Mouse (Mus musculus) kidney, postnatal 14 days (tissue): ENCODE results near the gene Prex1.
"Not testable (repeated sequence)": the region's sequence is repeated elsewhere in the genome, so short reads cannot be mapped to it uniquely, and the experiment has no call there.

Experiments used
- DNase-seq: peaks from one replicate; pipeline ENCODE4 v3.0.0; 2022; ENCODE audit warnings: mixed read lengths

The Prex1 gene

DNA sequence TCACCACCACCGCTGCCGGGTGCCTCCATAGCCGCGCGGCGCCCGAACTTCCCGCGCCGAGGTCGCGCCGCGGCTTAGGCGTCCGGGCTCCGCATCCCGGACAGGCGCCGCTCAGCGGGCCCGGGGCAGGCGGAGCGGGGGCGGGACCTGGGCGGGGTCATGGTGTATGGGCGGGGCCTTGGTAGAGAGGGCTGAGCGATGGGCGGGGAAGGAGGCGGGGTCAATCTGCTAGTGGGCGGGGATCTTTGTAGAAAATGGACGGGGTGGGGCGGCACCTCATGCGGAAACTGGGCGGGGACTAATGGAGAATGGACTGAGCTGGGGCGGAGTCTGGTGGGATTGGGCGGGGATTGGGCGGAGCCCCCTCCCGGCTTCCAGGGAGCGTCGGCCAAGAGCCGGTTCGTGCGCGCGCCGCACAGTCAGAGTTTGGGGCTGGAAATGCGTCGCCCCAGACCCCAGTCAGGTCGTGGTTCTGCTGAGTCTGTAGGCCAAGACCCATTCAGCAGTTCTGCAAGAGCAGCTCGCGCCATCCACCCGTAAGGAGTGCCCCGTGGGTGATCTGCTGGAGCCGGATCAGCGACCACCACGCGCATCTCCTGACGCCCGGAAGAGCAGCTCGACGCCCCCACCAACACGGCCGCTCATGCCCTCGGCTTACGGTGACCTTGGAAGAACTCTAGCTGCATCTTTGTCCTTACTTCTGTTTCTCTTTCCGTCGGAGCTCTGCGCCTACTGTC lies at the start of gene Prex1:
Gene Prex1 (minus strand): TSS at position 143 of the 737 bp plus-strand sequence.
- DNase-seq: peak; percentile 99

DNA sequence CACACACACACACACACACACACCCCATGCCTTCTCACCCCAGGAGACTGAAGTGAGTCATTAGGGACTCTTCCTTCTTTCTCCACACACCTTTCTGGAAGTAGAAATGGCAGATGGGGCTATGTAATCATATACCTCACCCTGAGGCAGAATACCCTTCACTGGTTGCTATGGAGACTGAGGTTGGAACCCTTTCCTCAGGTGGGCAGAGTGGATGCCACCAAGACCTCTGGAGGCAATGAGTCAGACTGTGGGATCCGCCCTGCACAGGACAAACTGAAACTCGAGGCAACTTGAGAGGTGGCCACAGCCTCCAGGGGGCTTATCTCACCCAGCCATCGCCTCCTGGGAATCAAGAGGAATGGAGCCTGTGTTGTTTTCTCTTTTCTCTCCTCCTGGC lies 44.3 kb upstream of the Prex1 start:
- no peak for DNase-seq

DNA sequence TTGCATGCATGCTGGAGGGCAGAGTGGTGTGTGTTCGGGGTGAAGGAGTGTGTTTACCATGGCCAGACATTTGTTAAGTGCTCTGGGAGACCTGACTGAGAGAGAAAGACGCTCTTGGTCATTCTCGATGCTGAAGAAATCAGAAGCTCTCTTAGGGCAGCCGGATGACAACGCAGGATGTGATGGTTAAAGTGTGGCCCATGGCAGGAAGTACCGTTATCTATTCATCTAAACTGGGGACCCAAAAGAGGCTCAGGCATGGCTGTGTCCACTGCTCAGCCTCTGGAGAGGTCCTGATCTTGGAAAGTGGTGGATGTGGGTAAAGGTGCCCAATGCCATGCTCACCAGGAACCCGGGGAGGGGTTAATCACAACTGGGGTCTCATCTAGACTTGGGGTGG lies 41.1 kb upstream of the Prex1 start:
- DNase-seq: no peak

DNA sequence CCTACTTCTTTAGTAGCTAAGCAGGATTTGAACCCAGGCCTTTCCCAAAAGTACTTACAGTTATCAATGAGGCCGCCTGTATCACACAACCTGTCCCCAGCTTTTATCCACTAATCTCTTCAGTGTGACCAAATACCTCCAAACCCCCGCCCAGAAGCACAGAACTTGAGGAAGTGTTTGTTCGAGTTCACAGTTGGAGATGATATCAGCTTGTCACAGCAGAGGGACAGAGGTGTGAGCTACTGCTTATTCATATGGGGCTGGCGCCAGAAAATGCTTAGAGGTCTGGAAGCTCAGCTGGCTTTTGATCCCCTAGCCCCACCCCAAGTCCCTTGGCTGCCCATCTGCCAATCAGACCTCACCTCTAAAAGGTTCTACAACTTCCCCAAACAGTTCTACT lies 40.6 kb upstream of the Prex1 start:
- no peak for DNase-seq

DNA sequence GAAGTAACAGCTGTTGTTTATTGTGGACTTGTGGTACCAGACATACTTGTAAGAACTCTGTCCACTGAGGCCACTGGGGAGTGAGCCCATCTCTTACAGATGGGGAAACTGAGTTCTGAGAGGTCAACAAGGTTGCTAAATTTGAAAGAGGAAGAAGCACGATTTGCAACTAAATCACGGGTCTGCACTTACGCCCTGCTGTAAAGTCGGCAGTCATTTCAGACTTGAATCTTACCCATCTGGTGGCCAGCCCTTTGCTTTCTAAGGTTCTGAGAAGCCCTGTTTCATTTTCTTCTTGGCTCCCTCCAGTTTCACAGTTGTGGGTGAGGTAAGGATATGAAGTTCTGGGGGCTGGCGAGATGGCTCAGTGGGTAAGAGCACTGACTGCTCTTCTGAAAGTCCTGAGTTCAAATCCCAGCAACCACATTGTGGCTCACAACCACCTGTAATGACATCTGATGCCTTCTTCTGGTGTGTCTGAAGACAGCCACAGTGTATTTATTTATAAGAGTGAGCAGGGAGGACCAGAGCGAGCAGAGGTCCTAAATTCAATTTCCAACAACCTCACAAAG lies 37.1 kb upstream of the Prex1 start:
- DNase-seq: no peak

DNA sequence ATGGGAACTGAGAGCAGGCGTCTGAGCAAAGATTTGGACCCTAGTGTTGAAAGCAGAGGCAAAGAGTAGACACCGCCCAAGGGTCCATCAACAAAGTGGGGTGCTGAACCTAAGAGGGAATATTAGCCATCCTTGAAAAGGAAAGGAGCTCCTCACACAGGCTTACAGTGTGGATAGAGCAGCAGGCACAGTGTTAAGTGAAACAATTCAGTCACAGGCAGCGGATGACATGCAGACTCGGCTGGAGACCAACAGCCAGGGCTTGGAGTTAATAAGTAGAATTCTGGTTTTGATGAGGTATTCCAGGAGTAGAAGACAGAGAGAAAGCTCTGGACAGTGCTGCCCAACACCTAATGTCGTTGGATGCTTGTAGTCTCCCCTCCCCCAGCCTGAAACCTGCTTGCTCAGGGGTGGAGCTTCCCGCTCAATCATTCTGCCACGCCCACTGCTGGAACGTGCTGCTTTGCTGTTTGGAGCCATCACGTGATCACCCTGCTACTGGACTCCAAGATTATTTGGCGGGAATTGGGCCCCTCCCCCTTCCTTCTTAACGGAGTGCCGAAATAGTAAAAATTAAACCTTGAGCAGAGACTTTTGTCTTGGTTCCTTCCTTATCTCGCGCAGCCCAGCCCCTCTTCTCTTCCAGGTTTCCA lies 32.8 kb upstream of the Prex1 start:
- DNase-seq: peak; percentile 17

DNA sequence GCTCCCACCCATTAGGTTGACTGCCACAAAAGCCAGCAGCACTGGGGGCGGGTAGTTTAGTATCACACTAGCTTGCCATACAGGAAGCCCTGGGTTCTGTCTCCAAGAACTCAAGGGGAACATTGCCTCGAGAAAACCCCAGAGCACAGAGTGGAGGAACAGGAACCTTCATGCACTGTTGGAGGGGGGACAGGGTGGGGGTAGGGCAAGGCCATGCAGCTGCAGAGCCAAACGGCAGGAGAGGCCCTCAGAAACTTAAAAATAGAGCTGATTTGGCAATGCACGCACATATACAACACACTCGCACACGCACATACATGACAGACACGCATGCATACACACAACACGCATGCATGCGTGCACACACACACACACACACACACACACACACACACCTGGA lies 32.2 kb upstream of the Prex1 start:
- no peak for DNase-seq

DNA sequence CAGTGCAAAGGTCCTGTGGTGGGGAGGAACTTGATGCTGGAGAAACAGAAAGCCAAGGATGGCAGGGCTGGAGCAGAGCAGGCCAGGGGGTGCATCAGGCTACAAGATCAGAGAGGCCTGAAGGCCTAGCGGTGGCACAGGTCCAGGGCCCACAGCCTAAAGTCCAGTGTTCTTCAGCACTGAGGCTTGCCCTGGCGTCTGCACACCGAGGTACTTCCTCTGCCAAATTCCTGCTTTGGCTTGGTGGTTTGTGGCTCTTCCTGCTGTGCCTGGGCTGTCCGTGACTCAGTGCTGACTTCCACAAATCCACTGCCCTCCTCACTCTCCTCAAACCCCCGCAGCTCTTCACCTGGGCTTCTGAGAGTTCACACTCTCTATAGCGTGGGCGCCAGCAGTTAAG lies 30.8 kb upstream of the Prex1 start:
- DNase-seq: no peak

DNA sequence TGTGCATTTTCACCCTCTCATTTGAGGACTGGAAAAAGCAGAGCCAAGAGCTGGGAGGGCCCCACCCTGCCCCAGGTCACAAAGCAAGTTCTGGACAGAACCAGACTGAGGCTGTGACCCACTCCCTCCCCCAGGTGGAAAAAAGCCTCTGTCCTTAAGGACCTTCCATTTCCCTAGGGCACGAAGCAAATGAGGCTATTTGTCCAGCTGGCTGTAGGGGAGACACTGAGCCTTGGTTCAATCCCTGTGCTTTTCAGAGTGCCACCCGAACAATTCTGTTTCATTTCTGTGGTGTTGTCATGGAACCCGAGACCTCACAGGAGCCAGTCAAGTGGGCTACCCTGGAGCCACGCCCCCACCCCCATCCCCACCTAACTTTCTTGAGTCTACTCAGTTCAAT lies 29.9 kb upstream of the Prex1 start:
- DNase-seq: no peak

DNA sequence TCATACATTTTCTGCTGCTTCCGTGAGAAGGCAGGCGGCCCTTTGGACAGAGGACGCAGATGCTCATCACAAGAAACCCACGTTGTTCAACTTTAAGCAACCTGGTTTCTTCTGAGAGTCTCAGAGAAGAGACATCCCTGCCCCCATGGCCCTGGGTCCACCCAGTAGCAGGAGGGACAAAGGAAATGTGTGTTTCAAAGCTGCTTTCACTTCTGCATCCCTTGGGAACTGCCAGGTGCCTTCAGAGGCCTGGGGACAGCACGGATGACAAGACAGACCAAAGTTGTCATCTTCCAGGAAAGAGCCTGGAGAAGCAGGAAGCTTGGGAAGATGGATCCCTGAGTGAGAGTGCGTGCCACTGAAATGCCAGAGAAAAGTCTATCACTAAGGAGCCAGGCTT lies 27.8 kb upstream of the Prex1 start:
- DNase-seq: no peak

DNA sequence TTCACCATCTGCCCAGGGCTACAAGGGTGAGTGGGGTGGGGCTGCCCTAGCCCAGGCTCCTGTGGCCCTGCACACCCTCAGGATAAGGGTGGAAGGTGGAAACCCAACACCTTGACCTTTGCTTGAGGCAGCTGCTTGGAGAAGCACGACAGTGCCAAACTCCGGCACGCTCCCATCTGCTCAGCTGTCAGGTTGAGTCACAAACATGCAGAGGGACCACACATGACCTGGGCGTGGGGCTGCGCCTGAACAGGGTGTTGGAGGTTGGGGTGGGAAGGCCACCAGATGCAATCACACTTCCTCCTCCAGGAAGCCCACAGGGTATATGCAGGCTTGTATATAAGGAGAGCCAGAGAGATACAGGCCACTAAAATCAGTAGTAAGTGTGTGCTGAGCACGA lies 26.8 kb upstream of the Prex1 start:
- DNase-seq: no peak

DNA sequence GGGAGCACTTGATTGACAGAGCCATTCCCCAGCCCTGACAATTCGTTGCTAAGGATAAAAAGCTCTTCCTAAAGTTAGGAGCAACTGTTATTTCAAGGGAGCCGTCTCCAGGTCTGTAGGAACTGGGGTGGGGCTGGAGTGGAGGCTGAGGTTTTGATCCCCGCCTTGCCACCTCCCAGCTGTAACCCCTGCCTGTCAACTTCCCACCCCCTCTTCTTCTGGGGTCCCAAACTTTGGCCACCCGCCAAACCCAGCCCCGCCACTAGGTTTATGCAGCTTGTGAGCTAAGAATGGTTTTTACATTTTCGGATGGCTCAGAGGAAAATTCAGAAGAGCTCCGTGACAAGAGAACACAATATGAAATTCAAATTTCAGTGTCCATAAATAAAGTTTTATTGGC lies 23.7 kb upstream of the Prex1 start:
- DNase-seq: no peak

DNA sequence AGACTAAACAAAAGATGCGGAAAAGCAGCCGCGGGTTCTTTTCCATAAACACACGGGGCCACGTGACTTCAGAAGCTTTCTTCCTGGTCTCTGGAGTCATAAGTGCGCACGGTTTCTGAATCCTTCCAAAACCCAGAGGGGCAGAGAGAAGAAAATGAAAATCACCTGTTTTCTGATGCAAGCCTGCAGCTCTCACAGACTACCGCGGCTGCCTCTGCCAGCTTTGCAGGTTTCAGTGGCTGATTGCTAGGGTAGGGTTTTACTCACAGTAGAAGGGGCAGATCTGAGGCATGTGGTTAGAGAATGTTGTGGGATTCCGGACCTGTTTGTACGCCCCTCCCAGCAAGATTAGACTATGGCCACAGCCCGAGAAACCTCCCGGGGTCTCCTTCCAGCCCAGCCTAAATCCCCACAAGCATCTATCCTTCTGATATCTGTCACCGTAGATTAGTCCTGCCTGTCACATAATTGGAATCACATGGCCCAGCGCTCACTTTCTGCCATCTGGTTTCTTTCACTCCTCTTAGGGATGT lies 21.9 kb upstream of the Prex1 start:
- no peak for DNase-seq

DNA sequence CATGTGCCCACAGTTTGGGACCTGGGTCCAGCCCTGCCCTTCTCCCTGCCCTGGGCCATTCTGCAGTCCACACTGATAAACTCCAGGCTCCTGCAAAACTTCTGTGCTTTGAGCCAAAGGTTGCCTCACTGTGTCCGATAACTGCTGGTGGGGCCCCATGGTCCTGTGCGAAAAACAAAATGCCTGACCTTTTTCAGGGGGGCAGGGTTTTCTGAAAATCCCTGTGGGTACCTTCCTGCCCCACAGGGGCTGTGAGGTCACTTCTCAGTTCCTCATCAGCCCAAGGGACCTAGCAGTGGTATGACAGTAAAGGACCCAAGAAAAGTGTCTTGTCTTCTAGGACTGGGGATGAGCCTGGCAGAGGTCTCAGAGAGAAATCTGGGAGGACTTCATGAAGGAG lies 19.2 kb upstream of the Prex1 start:
- no peak for DNase-seq

DNA sequence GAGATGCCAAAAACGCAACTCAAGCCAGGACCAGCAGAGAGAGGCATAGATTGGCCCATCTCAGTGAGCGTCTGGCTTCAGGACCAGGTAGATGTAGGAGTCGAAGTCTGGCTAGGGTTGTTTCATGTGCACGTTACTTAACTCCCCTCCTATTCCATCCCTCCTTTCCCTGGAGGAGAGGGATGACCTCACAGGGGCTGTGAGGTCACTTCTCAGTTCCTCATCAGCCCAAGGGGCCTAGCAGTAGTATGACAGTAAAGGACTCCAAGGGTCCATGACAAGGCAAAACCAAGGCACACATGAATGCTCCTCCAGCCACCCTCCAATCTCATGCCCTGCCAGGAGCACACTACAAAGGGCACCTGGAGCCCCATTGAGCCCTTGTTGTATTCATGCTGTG lies 18.5 kb upstream of the Prex1 start:
- no peak for DNase-seq

DNA sequence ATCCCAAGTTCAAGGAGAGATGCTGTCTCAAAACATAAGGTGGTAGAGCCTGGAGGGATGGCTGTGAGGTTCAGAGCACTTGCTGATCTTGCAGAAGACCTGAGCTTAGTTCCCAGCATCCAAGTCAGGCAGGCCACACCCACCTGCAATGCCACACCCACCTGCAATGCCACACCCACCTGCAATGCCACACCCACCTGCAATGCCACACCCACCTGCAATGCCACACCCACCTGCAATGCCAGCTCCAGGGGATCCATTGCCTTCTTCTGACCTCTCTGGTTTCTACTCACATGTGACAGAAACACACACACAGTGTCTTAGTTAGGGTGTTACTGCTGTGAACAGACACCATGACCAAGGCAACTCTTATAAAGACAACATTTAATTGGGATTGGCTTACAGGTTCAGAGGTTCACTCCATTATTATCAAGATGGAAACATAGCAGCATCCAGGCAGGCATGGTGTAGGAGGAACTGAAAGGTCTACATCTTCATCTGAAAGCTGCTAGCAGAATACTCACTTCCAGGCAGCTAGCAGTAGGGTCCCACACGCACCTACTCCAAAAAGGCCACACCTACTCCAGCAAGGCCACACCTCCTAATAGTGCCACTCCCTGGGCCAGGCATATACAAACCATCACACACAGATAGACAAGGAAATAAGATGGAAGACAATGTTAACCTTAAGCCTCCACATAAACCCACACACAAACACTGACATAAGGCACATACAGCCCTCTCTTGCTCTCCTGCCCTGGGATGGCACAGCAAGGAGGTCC lies 17.7 kb upstream of the Prex1 start:
- DNase-seq: not testable (repeated sequence)

DNA sequence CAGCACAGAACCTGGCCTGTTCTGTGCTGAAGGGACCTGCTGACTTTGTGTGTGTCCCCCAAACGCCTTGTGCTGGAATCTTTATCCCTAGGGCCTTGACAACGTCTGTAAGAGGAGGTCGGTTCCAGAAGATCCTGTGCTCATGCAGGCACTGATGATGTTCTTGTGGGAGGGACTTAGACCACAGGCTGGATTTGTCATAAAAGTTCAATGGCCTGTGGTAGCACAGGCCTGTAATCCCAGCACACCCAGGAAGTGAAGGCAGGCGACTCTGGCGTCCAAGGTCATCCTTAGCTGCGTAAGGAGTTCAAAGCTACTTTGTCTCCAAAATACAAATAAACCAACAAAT lies 16.9 kb upstream of the Prex1 start:
- DNase-seq: no peak

DNA sequence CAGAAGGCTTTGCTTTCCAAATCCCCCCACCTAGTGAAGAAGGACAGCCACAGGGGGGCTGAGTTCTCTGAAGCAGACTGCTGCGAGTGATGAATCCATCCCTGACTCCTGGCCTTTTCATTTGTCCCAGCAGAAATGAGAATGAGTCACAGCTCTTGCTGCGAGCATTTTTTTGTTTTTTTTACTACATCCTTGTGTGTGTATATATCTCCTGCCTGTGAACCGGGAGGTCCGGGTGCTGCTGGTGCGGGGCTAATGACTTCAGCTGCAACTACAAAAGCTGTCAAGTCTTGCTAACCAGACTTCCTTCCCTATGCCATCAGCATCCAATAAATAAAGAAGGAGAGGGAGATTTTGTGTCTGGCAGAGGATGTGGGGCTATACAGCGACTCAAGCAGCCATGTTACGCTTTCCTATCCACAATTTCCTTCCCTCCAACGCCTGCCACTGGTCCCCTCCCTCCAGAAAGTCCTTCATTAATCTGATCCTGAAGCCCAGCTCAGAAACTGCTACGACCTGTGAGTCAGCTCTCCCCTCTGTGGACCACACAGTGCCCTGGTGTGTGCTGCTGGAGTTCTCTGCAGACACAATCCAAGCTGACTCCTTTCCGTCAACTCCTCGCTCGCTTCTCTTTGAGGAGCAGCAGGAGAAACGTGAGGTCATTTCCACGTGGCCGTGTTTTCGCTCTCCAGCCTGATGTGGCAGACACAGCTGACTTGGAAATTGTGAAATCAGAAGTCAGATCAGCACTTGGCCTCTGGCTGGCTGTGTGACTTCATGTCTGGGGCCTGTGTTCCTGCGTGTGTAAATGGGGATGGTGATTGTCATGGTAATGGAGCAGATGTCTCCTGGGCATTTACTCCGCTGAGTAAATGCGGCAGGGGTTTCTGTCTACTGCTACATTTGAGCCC lies 16.3 kb upstream of the Prex1 start:
- peak; percentile 9 for DNase-seq

DNA sequence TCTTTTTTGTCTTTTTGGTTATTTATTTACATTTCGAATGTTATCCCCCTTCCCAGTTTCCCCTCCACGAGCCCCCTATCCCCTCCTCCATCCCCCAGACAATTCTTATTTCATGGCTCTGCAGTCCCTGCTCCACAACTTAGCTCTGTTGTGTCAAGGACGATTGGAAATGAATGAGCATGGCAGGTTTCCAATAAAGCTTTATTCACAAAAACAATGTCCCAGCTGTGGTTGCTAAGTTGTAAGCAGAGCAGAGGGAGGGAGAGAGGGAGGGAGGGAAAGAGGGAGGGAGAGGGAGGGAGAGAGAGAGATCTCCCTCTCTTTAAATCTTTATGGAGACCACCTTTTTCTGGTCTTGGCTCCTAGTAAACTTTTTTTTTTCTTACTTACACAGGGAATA lies 15.4 kb upstream of the Prex1 start:
- DNase-seq: no peak

DNA sequence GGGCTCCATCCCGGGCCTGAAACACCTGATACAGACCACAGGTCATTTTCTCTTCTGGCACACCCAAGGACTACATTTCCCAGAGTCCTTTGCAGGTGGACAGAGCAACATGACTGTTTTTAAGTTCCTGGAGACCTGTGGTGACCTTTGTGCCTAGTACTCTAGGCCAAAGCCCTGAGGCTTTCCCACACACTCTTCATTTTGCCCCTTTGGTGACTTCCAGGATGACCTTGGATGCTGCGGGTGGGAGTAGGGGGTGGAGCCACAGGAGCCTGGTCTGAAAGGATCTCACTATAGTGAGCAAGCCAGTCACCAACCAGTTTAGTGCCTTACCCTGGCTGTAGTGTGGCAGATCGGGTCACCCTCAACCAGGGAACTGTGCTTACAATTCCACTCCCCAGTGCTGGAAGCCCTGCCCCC lies 14.6 kb upstream of the Prex1 start:
- DNase-seq: no peak

DNA sequence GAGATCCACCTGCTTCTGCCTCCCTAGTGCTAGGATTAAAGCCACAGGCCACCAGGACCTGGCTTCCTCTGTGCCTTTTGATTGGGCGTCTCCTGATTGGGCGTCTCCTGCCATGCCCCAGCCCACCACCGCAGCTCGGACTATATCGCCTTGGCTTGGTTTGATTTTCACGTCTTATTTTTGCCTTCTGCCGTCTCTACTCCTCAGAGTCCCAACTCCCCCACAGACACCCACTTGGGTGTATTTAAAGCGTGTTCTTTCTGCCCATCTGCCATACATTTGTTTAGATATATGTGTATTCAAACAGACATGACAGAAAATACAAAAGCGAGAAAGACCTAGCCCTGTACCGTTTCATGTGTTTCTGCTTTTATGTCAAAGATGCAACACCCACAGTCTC lies 14.2 kb upstream of the Prex1 start:
- no peak for DNase-seq

DNA sequence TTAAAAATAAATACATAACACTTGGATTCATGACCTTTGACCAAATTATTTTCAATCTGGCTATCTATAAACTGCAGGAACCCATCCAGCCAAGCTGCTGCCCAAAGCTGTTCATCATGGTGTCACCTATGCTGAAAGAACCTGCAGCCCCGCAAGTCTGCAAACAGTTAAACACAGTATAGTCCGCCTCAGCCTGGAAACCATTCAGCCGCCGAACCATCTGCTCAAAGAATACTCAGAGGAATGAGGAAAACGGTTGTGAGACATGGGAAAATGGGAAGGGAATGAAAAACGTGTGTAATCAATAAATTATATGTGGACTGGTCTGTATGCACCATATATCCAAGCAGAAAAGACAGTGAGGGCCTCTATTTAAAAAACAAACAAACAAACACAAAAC lies 13.3 kb upstream of the Prex1 start:
- DNase-seq: no peak
